Comparison of ENCODE assay signal across 29 mouse cellular contexts in the genomic region with DNA sequence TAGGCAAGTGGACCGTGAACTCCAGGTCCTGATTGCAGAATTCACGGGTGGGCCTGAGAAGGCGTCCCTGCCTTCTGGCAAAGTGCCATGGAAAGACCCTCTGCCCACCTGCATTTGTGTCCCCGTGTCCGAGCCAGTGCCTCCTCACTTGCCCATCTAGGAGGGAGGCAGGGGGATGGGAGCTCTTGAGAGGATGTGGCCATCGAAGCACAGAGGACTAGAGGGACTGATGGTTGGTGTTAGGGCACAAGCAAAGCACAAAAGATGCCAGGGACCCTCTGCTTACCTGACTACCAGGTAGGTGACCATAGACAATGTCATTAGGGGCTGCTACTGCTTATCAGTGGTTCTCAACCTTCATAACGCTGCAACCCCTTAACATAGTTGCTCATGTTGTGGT. TPM values are rescaled to one million over a fixed set of nuclear protein-coding genes. Genes with fewer than 3 reads are reported as not detected.
DNase-seq lines count a peak whose midpoint lies in the region; ATAC-seq and TF ChIP-seq lines count a peak whose summit lies in the region.
"Had no signal": no experiment of that assay in that cellular context is flagged by ENCODE, and none has a peak within 500 bp of the region (broad histone marks: within the 10 kb centered on the region; RNA-seq: fewer than 3 reads in every experiment).

No protein-coding gene starts in this region.

- H3K4me1 ChIP-seq in G1E (ENCODE audit: insufficient read depth, low read depth, low read length): peaks cover 24% of the 10 kb centered on the region
- 0 out of 2 replicates have a peak, but pooled peaks cover 3% of the 10 kb centered on the region for H3K4me1 ChIP-seq in intestine, embryonic 16.5 days (ENCODE audit: control insufficient read depth, insufficient read depth, low read length)
- H3K4me1 ChIP-seq: embryonic facial prominence, embryonic 12.5 days; embryonic facial prominence, embryonic 15.5 days; heart, embryonic 10.5 days; heart, embryonic 13.5 days had no signal

- WGBS in intestine, embryonic 16.5 days: 80% methylated on average over 7 of the region's 7 CpGs

- no peak for TF ChIP-seq CTCF in G1E (IDR thresholded peaks at IDR 0.05; ENCODE audit: low read depth, low read length)

- no peak overlapping the region for H3K4me2 ChIP-seq in intestine, embryonic 16.5 days (ENCODE audit: low read depth, low read length)
- H3K4me2 ChIP-seq: embryonic facial prominence, embryonic 12.5 days; embryonic facial prominence, embryonic 15.5 days; heart, embryonic 13.5 days; hindbrain, embryonic 14.5 days had no signal

- no peaks in the 10 kb centered on the region for H3K36me3 ChIP-seq in G1E (replicated peaks)
- H3K36me3 ChIP-seq in intestine, embryonic 16.5 days (ENCODE audit: control insufficient read depth, insufficient read depth, low read length): no peaks in the 10 kb centered on the region
- H3K36me3 ChIP-seq: embryonic facial prominence, embryonic 12.5 days; embryonic facial prominence, embryonic 15.5 days; heart, embryonic 10.5 days; heart, embryonic 13.5 days had no signal

- intact Hi-C loops in gastrocnemius, postnatal 14 days (cut with DNase I; ENCODE audit: low total_unique reads): no loop called here

- peak; percentile 5 for DNase-seq in gastrocnemius, postnatal 25 days
- DNase-seq in gastrocnemius, postnatal 14 days: no peak
- no peak for DNase-seq in G1E (ENCODE audit: low spot score)
- no peak for DNase-seq in spleen, adult 18-20 months
- no peak for DNase-seq in testis, postnatal 10 days (ENCODE audit: low spot score)
- DNase-seq: adrenal gland, adult 2 months; adrenal gland, postnatal 14 days; B cell, adult 2 months; cerebellum, adult 11-12 months; cerebellum, adult 8-10 months; gastrocnemius, adult 2 months; gastrocnemius, postnatal 36 days; heart, adult 2 months; heart, postnatal 14 days; heart, postnatal 4 days had no signal

- H3K9me3 ChIP-seq in G1E (replicated peaks): no peaks in the 10 kb centered on the region
- H3K9me3 ChIP-seq in intestine, embryonic 16.5 days (ENCODE audit: control insufficient read depth, low read length): no peaks in the 10 kb centered on the region
- H3K9me3 ChIP-seq: embryonic facial prominence, embryonic 12.5 days; embryonic facial prominence, embryonic 15.5 days; heart, embryonic 10.5 days; heart, embryonic 13.5 days had no signal

- H3K9ac ChIP-seq in intestine, embryonic 16.5 days (ENCODE audit: low read depth, low read length): no peak overlapping the region
- H3K9ac ChIP-seq: embryonic facial prominence, embryonic 12.5 days; embryonic facial prominence, embryonic 15.5 days; forebrain, postnatal 0 days; heart, embryonic 13.5 days; hindbrain, embryonic 14.5 days had no signal

- H3K27ac ChIP-seq in intestine, embryonic 16.5 days (ENCODE audit: low read length): peak overlapping the region; percentile 52
- H3K27ac ChIP-seq: embryonic facial prominence, embryonic 12.5 days; embryonic facial prominence, embryonic 15.5 days; gastrocnemius, adult 2 months; heart, adult 2 months; heart, embryonic 10.5 days; heart, embryonic 13.5 days; hindbrain, embryonic 14.5 days; hindbrain, postnatal 0 days had no signal

- H3K4me3 ChIP-seq in G1E (ENCODE audit: low read depth, low read length): peak overlapping the region; percentile 9; the same call in 1 of the 2 replicates
- no peak overlapping the region for H3K4me3 ChIP-seq in intestine, embryonic 16.5 days (ENCODE audit: low read length)
- H3K4me3 ChIP-seq: embryonic facial prominence, embryonic 12.5 days; embryonic facial prominence, embryonic 15.5 days; gastrocnemius, adult 2 months; heart, adult 2 months; heart, embryonic 10.5 days; heart, embryonic 13.5 days had no signal

- no peaks in the 10 kb centered on the region for H3K27me3 ChIP-seq in G1E (ENCODE audit: insufficient read depth, low read length)
- no peaks in the 10 kb centered on the region for H3K27me3 ChIP-seq in intestine, embryonic 16.5 days (replicated peaks; ENCODE audit: control insufficient read depth, insufficient read depth, low read length)
- H3K27me3 ChIP-seq: CH12.LX; heart, embryonic 13.5 days had no signal

- no peak for ATAC-seq in G1E (ENCODE audit: extremely low read depth, insufficient number of reproducible peaks, low FRiP score, poor library complexity, severe bottlenecking)
- peak; percentile 64 for ATAC-seq in intestine, embryonic 16.5 days
- ATAC-seq: forebrain, postnatal 0 days; hindbrain, postnatal 0 days; inflammation-experienced regulatory T-cells, adult 6 months had no signal

RNA-seq across cellular contexts. Expression of gene Cltrn, which starts 13.6 kb away (rescaled TPM):
- total RNA-seq in gastrocnemius, postnatal 25 days (2021): not detected
- not detected for total RNA-seq in gastrocnemius, postnatal 14 days (2021)
- total RNA-seq in G1E (2014; fragmentation: Nextera tagmentation): not detected in 2 replicates
- total RNA-seq in G1E (2017): 0.29 and 0.49 TPM in 2 replicates
- 0.04 TPM in 1 of 2 replicates, not detected in the other for polyA plus RNA-seq in G1E (2012)
- 8.3 and 8.4 TPM in 2 replicates for polyA plus RNA-seq in intestine, embryonic 16.5 days (2015; fragmentation: Nextera tagmentation; extraction: Ambion mirVana)
- total RNA-seq: adrenal gland, postnatal 14 days; CH12.LX; common myeloid progenitor, adult 5-6 weeks; forebrain, postnatal 0 days; gastrocnemius, adult 2 months; gastrocnemius, postnatal 36 days; granulocyte monocyte progenitor cell, adult 5-6 weeks; heart, adult 2 months; heart, postnatal 14 days; heart, postnatal 4 days; hindbrain, postnatal 0 days had no signal
- polyA plus RNA-seq: adrenal gland, adult 2 months; embryonic facial prominence, embryonic 15.5 days; heart, adult 2 months; hindbrain, postnatal 0 days; inflammation-experienced regulatory T-cells, adult 6 months had no signal

RNA-seq across cellular contexts. Expression of gene Siah1b, which starts 25.9 kb away (rescaled TPM):
- total RNA-seq in gastrocnemius, postnatal 25 days (2021): 1 to 10 TPM; 2.6 to 3.6 TPM
- total RNA-seq in gastrocnemius, postnatal 14 days (2021): 1 to 10 TPM; 4.5 to 5.5 TPM
- total RNA-seq in G1E (2014; fragmentation: Nextera tagmentation): 17.5 and 19.5 TPM in 2 replicates
- total RNA-seq in G1E (2017): 17.8 and 19.3 TPM in 2 replicates
- polyA plus RNA-seq in G1E (2012): 20.6 and 32.9 TPM in 2 replicates
- polyA plus RNA-seq in intestine, embryonic 16.5 days (2015; fragmentation: Nextera tagmentation; extraction: Ambion mirVana): 16.7 and 20.3 TPM in 2 replicates

RNA-seq across cellular contexts. Expression of gene Ace2, which starts 36.9 kb away (rescaled TPM):
- total RNA-seq in gastrocnemius, postnatal 25 days (2021): under 1 TPM; 0.56 to 0.67 TPM
- under 1 TPM; 0.62 to 0.74 TPM for total RNA-seq in gastrocnemius, postnatal 14 days (2021)
- total RNA-seq in G1E (2014; fragmentation: Nextera tagmentation) (0.19 TPM in 1 of 2 replicates, not detected in the other), G1E (2017) (0.05 and 0.12 TPM in 2 replicates)
- polyA plus RNA-seq in G1E (2012): not detected in 2 replicates
- polyA plus RNA-seq in intestine, embryonic 16.5 days (2015; fragmentation: Nextera tagmentation; extraction: Ambion mirVana): 124 and 183 TPM in 2 replicates
- total RNA-seq: common myeloid progenitor, adult 5-6 weeks; granulocyte monocyte progenitor cell, adult 5-6 weeks; MEL had no signal
- polyA plus RNA-seq: forebrain, embryonic 14.5 days; inflammation-experienced regulatory T-cells, adult 6 months had no signal
